Mouse (Mus musculus): Measurements from ENCODE around the gene Rev3l. TPM values are rescaled to one million over a fixed set of nuclear protein-coding genes. Genes with fewer than 3 reads are reported as not detected.

Gene Rev3l
- polyA plus RNA-seq, 1 experiment from 2014 or later, result 14.1 TPM

DNA sequence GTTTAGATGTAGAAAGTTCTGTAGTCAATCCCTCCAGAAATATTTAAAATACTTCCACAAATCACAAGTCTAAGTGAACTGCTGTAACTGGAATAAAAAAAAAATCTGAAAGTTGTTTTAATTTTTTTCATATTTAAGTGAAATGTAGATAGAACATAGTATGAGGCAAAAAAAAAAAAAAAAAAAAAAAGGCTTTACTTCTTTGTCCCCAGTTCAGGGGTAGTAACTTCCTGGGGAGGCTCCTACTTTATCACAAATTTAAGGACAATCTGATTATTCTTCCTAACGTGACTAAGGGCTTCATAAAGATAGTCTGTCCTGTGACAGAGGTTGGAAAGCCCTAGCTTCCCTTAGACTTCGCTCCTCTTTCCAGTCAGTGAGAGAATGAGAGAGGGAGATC is 39.8 kb upstream of the Rev3l start:
- Histone ChIP-seq H3K27me3 (ENCODE audit: insufficient read depth, low read length) (no peaks in the 10 kb centered on the region), H3K9me3 (replicated peaks; ENCODE audit: low read length) (no peaks in the 10 kb centered on the region), H3K27ac (no peak overlapping the region), H3K4me2 (ENCODE audit: low read length) (no peak overlapping the region), H3K4me1 (replicated peaks; ENCODE audit: insufficient read depth, low read length) (no peaks in the 10 kb centered on the region), H3K4me3 (replicated peaks; ENCODE audit: low read depth, low read length) (no peak overlapping the region), H3K9ac (ENCODE audit: low read depth, low read length) (no peak overlapping the region), H3K36me3 (ENCODE audit: insufficient read depth, low read length) (no peaks in the 10 kb centered on the region)
- ATAC-seq (replicated peaks; ENCODE audit: low FRiP score, low read depth) (no peak), DNase-seq (ENCODE audit: low spot score) (no peak)
- WGBS, result 80% methylated on average over 2 of the region's 2 CpGs
- TF ChIP-seq CTCF (IDR thresholded peaks at IDR 0.05; ENCODE audit: low read depth), result no peak

GRCm38 (mm10) chr10:39707717-39708510 is 24.0 kb upstream of the Rev3l start:
- Histone ChIP-seq H3K27ac (no peak overlapping the region), H3K9ac (ENCODE audit: low read depth, low read length) (no peak overlapping the region), H3K36me3 (ENCODE audit: insufficient read depth, low read length) (no peaks in the 10 kb centered on the region), H3K27me3 (ENCODE audit: insufficient read depth, low read length) (no peaks in the 10 kb centered on the region), H3K4me1 (replicated peaks; ENCODE audit: insufficient read depth, low read length) (no peaks in the 10 kb centered on the region), H3K9me3 (replicated peaks; ENCODE audit: low read length) (no peaks in the 10 kb centered on the region), H3K4me3 (replicated peaks; ENCODE audit: low read depth, low read length) (no peak overlapping the region), H3K4me2 (ENCODE audit: low read length) (no peak overlapping the region)
- WGBS, result 87% methylated on average over 2 of the region's 2 CpGs
- ATAC-seq (replicated peaks; ENCODE audit: low FRiP score, low read depth) (no peak), DNase-seq (ENCODE audit: low spot score) (no peak)
- no peak for TF ChIP-seq CTCF (IDR thresholded peaks at IDR 0.05; ENCODE audit: low read depth)

GRCm38 (mm10) chr10:39716936-39717335 is 15.0 kb upstream of the Rev3l start:
- Histone ChIP-seq H3K9me3 (replicated peaks; ENCODE audit: low read length) (no peaks in the 10 kb centered on the region), H3K27ac (no peak overlapping the region), H3K36me3 (ENCODE audit: insufficient read depth, low read length) (no peaks in the 10 kb centered on the region), H3K27me3 (ENCODE audit: insufficient read depth, low read length) (no peaks in the 10 kb centered on the region), H3K9ac (ENCODE audit: low read depth, low read length) (no peak overlapping the region), H3K4me3 (replicated peaks; ENCODE audit: low read depth, low read length) (no peak overlapping the region), H3K4me1 (replicated peaks; ENCODE audit: insufficient read depth, low read length) (no peaks in the 10 kb centered on the region), H3K4me2 (ENCODE audit: low read length) (no peak overlapping the region)
- no peak for TF ChIP-seq CTCF (IDR thresholded peaks at IDR 0.05; ENCODE audit: low read depth)
- WGBS, result 94% methylated on average over 5 of the region's 5 CpGs
- ATAC-seq (replicated peaks; ENCODE audit: low FRiP score, low read depth) (no peak), DNase-seq (ENCODE audit: low spot score) (no peak)

- H3K9me3 ChIP-seq (replicated peaks; ENCODE audit: low read length), result no peaks in the 10 kb centered on the region
- ATAC-seq (replicated peaks; ENCODE audit: low FRiP score, low read depth), result peak; percentile 93
- 0% methylated on average over 50 of the region's 66 CpGs for WGBS
- TF ChIP-seq CTCF (IDR thresholded peaks at IDR 0.05; ENCODE audit: low read depth), result no peak
- H3K9ac ChIP-seq (ENCODE audit: low read depth, low read length), result peak overlapping the region; percentile 92
- H3K36me3 ChIP-seq (ENCODE audit: insufficient read depth, low read length), result no peaks in the 10 kb centered on the region
- H3K4me1 ChIP-seq (replicated peaks; ENCODE audit: insufficient read depth, low read length), result peaks cover 3% of the 10 kb centered on the region; the same call in 1 of the 2 replicates
- H3K27ac ChIP-seq, result peak overlapping the region; percentile 99
- peak overlapping the region; percentile 60 for H3K4me2 ChIP-seq (ENCODE audit: low read length)
- DNase-seq (ENCODE audit: low spot score), result peak; percentile 97
- no peaks in the 10 kb centered on the region for H3K27me3 ChIP-seq (ENCODE audit: insufficient read depth, low read length)
- H3K4me3 ChIP-seq (replicated peaks; ENCODE audit: low read depth, low read length), result peak overlapping the region; percentile 96
Observed at GRCm38 (mm10) chr10:39730976-39731735, 762 bp upstream of the Rev3l start.

GRCm38 (mm10) chr10:39732266-39733100 is 565 bp downstream of the Rev3l start:
- Histone ChIP-seq H3K9ac (ENCODE audit: low read depth, low read length) (peak overlapping the region; percentile 92), H3K27me3 (ENCODE audit: insufficient read depth, low read length) (no peaks in the 10 kb centered on the region), H3K4me3 (replicated peaks; ENCODE audit: low read depth, low read length) (peak overlapping the region; percentile 96), H3K27ac (peak overlapping the region; percentile 99), H3K4me2 (ENCODE audit: low read length) (peak overlapping the region; percentile 60), H3K36me3 (ENCODE audit: insufficient read depth, low read length) (no peaks in the 10 kb centered on the region), H3K4me1 (replicated peaks; ENCODE audit: insufficient read depth, low read length) (peaks cover 3% of the 10 kb centered on the region; the same call in 1 of the 2 replicates), H3K9me3 (replicated peaks; ENCODE audit: low read length) (no peaks in the 10 kb centered on the region)
- no peak; the same call in 1 of the 2 replicates for TF ChIP-seq CTCF (IDR thresholded peaks at IDR 0.05; ENCODE audit: low read depth)
- peak; percentile 91 for DNase-seq (ENCODE audit: low spot score)
- under 1% methylated on average over 52 of the region's 105 CpGs for WGBS
- peak; percentile 51 for ATAC-seq (replicated peaks; ENCODE audit: low FRiP score, low read depth)

- no peak for DNase-seq (ENCODE audit: low spot score)
- under 1% methylated on average over 9 of the region's 9 CpGs for WGBS
Observed at GRCm38 (mm10) chr10:39733101-39733399, 1.1 kb downstream of the Rev3l start.

More at GRCm38 (mm10) chr10:39733101-39733399, 1.1 kb downstream of the Rev3l start:
- TF ChIP-seq CTCF (IDR thresholded peaks at IDR 0.05; ENCODE audit: low read depth), result peak; percentile 60; the same call in 1 of the 2 replicates
- peak overlapping the region; percentile 60 for H3K4me2 ChIP-seq (ENCODE audit: low read length)
- H3K9me3 ChIP-seq (replicated peaks; ENCODE audit: low read length), result no peaks in the 10 kb centered on the region
- H3K9ac ChIP-seq (ENCODE audit: low read depth, low read length), result peak overlapping the region; percentile 92
- H3K27me3 ChIP-seq (ENCODE audit: insufficient read depth, low read length), result no peaks in the 10 kb centered on the region
- ATAC-seq (replicated peaks; ENCODE audit: low FRiP score, low read depth), result no peak
- H3K4me1 ChIP-seq (replicated peaks; ENCODE audit: insufficient read depth, low read length), result peaks cover 3% of the 10 kb centered on the region; the same call in 1 of the 2 replicates
- H3K36me3 ChIP-seq (ENCODE audit: insufficient read depth, low read length), result no peaks in the 10 kb centered on the region
- H3K27ac ChIP-seq, result peak overlapping the region; percentile 99
- peak overlapping the region; percentile 96 for H3K4me3 ChIP-seq (replicated peaks; ENCODE audit: low read depth, low read length)
